Mouse (Mus musculus): ENCODE results near the gene Usp7.

GRCm38 (mm10) chr16:8679780-8680179, 112.3 kb downstream of the Usp7 start:
- TF ChIP-seq GATA1 (IDR thresholded peaks at IDR 0.05; ENCODE audit: borderline replicate concordance, low read length) (no peak), FLI1 (IDR thresholded peaks at IDR 0.05; ENCODE audit: low read length) (no peak)
